Mouse (Mus musculus) gastrocnemius, adult 2 months (tissue): Measurements from ENCODE around the gene Rab3gap2. TPM values are rescaled to one million over a fixed set of nuclear protein-coding genes. Genes with fewer than 3 reads are reported as not detected.

Experiments used
- DNase-seq: peaks from one replicate; pipeline ENCODE4 v3.0.0; 2022
- H3K27ac ChIP-seq: fragments of 200-600 bp; 2 replicates; pipeline ENCODE4 v1.8.1; 2022; ENCODE audit warnings: mild to moderate bottlenecking
- H3K4me3 ChIP-seq: fragments of 200-600 bp; 2 replicates; pipeline ENCODE4 v1.8.1; 2022; ENCODE audit warnings: mild to moderate bottlenecking, moderate library complexity
- CTCF ChIP-seq: fragments of 200-600 bp; IDR thresholded peaks from 2 replicates; pipeline ENCODE4 v1.8.1; 2022; ENCODE audit warnings: antibody characterized with exemption, mild to moderate bottlenecking, moderate library complexity
- intact Hi-C: fragments of 180-260 bp; cut with DNase I; formaldehyde crosslinking; loops from one replicate; pipeline ENCODE4 v1.15.1; 2025
- total RNA-seq, 2 experiments: library from RNA; stranded (reverse); gene quantifications; 2 replicates each; pipeline ENCODE4 v1.2.3; 2021

Gene Rab3gap2
- total RNA-seq, 2 experiments from 2014 or later = 18.1 to 18.5 TPM

DNA sequence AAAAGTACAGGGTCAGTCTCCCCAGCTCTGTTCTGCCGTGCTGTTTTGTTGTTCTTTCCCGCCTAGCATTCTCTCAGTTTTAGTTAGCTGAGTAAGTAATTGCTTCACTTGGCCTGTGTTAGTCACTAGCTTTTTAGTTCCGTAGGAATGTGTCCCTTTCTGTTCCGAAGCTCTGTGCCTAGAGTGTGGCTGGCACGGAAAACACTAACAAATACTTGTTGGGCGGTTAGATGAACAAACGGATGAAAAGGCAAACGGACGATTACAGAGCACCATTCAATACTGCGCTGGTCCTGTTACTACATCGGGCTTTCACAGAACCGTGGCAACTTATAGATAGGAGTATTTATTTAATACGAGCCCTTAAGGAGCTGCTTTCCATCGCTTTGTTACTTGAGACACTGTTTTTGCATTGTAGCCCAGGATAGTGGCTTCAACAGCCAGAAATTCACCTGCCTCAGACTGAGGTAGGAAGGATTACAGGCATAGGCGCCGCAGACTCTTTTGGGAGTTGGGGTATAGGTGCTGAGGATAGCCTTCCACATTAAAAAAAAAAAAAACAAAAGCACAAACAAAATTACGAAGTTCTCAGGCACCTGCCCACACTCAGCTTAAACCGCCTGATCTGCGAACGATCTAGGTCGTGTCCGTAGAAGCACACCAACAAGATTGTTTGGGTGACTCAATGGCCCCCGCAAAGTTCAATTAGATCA is 565 bp upstream of the Rab3gap2 start:
- intact Hi-C loops = no loop called here
- DNase-seq = no peak
- Histone ChIP-seq H3K27ac (peak overlapping the region; percentile 96), H3K4me3 (peak overlapping the region; percentile 94)
- TF ChIP-seq CTCF = no peak

DNA sequence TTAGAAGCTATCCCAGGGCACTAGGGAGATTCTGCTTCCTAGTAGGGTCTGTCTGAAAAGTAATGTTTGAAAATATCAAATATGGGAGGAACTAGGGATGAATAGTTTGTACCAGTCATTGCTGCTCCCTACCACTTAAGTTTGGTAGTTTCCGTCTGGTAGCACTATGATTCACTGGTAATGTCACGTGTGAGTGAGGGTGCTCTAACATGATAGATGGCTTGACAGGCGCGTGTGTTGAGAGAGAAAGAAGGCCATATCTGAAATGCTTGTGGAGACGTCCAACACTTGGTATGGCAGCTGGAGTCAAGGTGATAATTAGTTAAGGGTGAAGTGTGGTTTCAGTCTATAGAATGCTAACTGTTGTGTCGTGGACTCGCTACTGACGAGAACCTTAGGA is 1.2 kb downstream of the Rab3gap2 start:
- no peak for TF ChIP-seq CTCF
- no peak overlapping the region for H3K27ac ChIP-seq
- peak overlapping the region; percentile 94 for H3K4me3 ChIP-seq
- no peak for DNase-seq
- intact Hi-C loops = no loop called here

DNA sequence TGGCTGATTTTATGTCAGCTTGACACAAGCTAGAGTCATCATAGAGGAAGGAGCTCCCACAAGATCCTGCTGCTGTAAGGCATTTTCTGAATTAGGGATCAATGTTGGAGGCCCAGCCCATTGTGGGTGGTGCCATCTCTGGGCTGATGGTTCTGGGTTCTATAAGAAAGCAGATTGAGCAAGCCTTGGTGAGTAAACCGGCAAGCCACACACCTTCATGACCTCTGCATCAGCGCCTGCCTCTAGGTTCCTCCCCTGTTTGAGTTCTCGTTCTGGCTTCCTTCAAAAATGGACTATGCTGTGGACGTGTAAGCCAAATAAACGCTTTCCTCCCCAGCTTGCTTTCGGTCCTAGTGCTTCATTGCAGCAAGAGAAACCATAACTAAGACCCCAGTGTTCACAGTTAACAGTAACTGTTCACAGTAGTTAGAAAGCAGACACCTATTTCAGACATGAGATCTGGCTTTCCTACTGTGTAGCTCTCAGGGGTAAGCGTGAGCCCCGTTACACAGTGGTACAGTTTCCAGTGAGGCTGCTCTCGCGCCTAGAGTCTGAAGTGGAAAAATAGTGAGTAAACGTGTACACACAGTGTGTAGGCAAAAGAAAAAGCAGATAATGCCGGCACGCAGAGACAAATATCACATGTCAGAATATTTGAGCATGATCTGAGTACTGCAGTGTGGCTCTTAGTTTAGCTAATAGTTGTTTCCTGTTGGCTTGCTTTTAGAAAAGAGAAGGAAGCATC is 4.1 kb downstream of the Rab3gap2 start:
- TF ChIP-seq CTCF = no peak
- no peak for DNase-seq
- intact Hi-C loops = no loop called here
- H3K4me3 ChIP-seq = 0 out of 2 replicates have a peak overlapping the region, but pooled peaks have one; percentile 6
- H3K27ac ChIP-seq = no peak overlapping the region

DNA sequence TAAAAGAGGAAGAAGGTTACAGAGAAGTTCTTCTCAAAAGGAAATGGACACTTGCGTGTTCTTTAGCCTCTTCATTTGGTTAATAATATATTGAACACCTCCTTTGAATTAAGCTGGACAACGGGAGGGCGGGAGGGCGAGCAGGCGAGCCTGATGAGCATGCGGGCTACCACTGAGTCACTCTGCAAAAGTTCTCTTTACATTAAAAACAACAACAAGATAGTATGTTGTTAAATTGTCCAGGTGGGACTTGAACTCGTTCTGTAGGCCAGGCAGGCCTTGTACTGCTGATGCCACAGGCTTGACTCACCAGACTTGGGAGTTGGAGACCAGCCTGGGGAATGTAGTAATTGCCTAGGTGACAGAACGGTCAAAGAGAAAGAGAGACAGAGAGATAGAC is 4.8 kb downstream of the Rab3gap2 start:
- no peak overlapping the region for H3K27ac ChIP-seq
- DNase-seq = no peak
- intact Hi-C loops = no loop called here
- H3K4me3 ChIP-seq = no peak overlapping the region
- no peak for TF ChIP-seq CTCF

DNA sequence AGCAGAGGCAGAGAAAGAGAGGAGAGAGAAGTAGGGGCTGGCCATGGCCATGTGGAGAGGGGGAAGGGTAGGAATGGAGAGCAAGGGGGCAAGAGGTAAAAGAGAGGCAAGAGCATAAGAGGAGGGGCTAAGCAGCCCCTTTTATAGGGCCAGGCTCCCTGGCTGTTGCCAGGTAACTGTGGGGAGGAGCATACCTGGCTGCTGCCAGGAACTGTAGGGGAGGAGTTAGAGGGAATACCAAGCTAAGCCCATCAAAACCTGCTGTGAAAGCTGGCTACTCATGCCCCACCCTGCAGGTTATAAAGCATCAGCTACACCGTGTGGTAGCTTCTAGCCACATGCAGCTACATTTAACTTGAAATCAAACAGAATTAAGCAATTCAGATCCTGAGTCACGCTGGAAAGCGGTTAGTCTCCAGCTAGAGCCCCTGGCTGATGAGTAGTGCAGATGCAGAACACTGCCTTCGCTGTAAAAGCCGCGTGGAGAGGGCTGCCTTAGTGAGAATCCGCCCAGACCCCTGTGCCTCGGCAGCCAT is 5.8 kb downstream of the Rab3gap2 start:
- intact Hi-C loops = no loop called here
- H3K27ac ChIP-seq = no peak overlapping the region

DNA sequence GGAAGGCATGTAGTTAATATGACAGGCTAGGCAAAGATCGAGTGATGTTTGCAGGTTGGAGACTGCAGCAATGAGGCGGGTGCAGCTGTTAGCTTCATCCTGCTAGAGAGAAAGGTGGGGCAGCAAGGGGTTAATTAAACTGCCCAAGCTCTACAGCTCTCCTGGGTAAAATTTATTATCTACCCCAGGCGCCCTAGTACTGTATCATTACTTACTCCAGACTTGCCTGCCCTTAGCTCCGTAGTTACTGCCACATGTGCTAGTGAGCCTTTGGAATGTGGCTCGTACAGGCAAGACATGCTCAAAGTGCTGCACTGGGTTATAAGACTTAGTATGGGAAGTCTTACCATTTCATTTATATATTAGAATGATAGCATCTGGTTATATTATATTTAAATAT is 12.4 kb downstream of the Rab3gap2 start:
- no peak overlapping the region for H3K4me3 ChIP-seq
- H3K27ac ChIP-seq = no peak overlapping the region
- intact Hi-C loops = no loop called here
- TF ChIP-seq CTCF = no peak
- no peak for DNase-seq

More for the DNA sequence above, 5.8 kb downstream of the Rab3gap2 start:
- no peak overlapping the region for H3K4me3 ChIP-seq
- TF ChIP-seq CTCF = no peak
- DNase-seq = no peak

DNA sequence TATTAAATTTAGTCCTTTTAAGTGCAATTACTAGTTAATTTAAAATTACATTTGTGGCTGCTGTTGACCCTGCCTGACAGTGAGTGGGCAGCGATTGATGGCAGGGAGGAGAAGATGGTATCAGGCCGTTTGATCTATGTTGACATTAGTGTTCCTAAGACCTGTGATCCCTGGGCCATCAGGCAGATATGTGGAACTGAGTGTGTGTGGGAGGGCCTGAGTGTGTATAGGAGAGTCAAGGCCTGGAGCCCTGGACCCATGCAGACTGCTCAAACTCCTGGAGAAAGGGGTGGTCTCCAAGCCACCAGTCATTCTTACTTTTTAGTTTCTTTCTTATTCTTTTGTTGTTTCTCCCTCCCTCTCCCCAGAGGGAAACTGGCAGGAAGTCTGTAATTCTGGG is 12.8 kb downstream of the Rab3gap2 start:
- H3K4me3 ChIP-seq = no peak overlapping the region
- H3K27ac ChIP-seq = no peak overlapping the region
- intact Hi-C loops = no loop called here
- no peak for TF ChIP-seq CTCF
- no peak for DNase-seq

DNA sequence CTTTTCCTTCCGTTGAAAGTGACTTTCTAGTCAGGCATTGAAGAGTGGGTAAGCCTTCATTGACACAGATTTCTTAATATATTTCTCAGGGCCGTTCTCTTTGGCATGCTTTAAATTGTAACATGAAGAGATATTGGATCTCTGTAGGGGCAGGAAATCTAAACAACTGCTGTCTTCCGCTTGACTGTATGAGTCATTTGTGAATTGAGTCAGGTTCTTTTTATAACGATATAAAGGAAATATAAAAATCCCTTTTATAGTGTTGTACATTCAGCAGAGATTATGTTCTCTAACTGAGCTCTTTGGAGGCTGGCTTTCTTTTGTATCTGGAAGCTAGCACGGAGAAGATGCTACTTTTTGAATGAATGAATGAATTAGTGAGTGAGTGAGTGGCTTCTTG is 14.0 kb downstream of the Rab3gap2 start:
- intact Hi-C loops = no loop called here
- no peak for DNase-seq
- Histone ChIP-seq H3K27ac (peak overlapping the region; percentile 46), H3K4me3 (no peak overlapping the region)
- TF ChIP-seq CTCF = no peak

DNA sequence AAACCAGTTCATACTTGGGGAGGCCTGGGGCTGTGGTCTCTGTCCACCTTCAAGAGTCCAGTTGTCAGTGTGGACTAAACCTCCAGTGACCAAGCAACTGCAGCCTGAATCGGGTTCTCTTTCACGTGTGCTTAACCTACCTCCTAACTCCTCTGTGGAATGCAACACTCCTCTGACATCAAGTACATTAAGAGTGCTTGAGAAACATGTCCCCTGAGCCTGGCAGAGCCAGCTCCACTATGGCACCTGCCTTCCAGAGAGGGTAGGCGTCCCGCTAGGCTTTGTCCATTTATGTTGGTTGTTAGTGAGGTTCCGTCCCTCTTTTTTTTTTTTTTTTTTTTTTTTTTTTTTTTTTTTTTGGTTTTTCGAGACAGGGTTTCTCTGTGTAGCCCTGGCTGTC is 23.0 kb downstream of the Rab3gap2 start:
- no peak for TF ChIP-seq CTCF
- no peak for DNase-seq
- H3K27ac ChIP-seq = no peak overlapping the region
- intact Hi-C loops = no loop called here
- H3K4me3 ChIP-seq = no peak overlapping the region

GRCm38 (mm10) chr1:185227766-185228165 is 23.8 kb downstream of the Rab3gap2 start:
- TF ChIP-seq CTCF = no peak
- intact Hi-C loops = no loop called here

DNA sequence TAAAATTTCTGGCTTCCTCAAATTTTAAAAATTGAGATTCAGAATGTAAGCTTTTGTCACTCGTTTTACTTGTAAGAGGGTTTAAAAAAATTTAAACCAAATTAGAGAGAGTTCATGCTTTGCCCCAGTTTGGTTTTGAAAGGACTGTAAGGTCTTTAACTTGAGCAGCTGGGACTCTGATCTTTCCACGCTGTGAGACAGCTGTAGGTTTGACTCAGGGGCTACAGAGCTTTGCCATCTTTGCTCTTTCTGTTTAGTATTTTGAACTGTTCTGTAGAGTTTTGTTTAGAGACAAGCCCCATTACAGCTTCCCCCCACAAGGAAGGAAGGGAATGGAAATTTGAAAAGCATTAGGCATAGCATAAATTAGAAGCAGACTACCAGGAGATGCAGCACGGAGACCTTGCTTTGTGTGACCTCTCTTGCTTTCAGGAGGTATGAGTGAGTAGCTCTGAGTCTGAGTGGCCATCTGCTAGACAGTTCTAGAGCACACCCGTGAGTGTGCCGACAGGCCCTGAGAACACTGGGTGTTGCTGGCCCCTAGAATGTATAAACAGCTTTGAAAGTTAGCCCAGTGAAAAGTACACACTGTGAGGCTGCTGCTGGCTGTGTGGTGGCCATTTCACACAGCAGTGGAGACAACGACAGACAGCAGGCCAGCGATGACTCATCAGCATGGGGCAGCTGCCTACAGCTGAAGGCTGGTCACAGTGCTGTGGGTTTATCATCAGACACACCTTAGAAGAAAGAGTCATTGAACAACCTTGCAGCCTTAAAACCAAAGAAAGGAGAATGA is 25.7 kb downstream of the Rab3gap2 start:
- DNase-seq = peak; percentile 62
- Histone ChIP-seq H3K27ac (peak overlapping the region; percentile 70), H3K4me3 (no peak overlapping the region)
- TF ChIP-seq CTCF = no peak
- intact Hi-C loops = no loop called here

More at GRCm38 (mm10) chr1:185227766-185228165, 23.8 kb downstream of the Rab3gap2 start:
- no peak overlapping the region for H3K4me3 ChIP-seq
- H3K27ac ChIP-seq = no peak overlapping the region
- no peak for DNase-seq

GRCm38 (mm10) chr1:185235837-185236236 is 31.9 kb downstream of the Rab3gap2 start:
- Histone ChIP-seq H3K27ac (no peak overlapping the region), H3K4me3 (no peak overlapping the region)
- DNase-seq = no peak
- intact Hi-C loops = no loop called here
- TF ChIP-seq CTCF = no peak

DNA sequence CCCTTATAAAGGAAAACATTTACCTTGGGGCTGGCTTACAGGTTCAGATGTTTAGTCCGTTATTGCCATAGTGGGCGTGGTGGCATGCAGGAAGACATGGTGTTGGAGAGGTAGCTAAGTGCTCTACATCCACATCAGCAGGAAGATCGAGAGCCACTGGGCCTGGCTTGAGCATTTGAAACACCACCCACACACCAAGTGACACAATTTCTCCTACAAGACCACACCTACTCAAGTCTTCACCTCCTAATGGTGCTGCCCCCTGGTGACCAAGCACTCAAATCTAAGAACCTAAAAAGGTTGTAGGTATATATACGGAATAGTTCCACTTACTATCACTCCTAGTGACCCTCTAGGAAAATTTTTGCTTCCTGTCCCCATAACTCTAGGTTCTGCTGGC is 32.6 kb downstream of the Rab3gap2 start:
- no peak for DNase-seq
- Histone ChIP-seq H3K4me3 (no peak overlapping the region), H3K27ac (no peak overlapping the region)
- intact Hi-C loops = no loop called here
- TF ChIP-seq CTCF = peak; percentile 14; the same call in 1 of the 2 replicates
